Mouse (Mus musculus) cerebellum, adult 9-10 months (tissue): ENCODE data around the gene Dctn3.
"Not testable (repeated sequence)": the region's sequence is repeated elsewhere in the genome, so short reads cannot be mapped to it uniquely, and the experiment has no call there.

Experiments
- DNase-seq: peaks from one replicate; pipeline ENCODE4 v3.0.0; 2022

Gene Dctn3

GRCm38 (mm10) chr4:41696930-41697841 is 25.8 kb downstream of the Dctn3 start, which contains the start of gene Cntfr:
TSS of gene Cntfr (minus strand) at chr4:41697089.
- peak; percentile 90 for DNase-seq

- DNase-seq: not testable (repeated sequence)
Observed at GRCm38 (mm10) chr4:41696452-41696851, 26.5 kb downstream of the Dctn3 start.

- not testable (repeated sequence) for DNase-seq
Observed at GRCm38 (mm10) chr4:41695800-41696199, 27.2 kb downstream of the Dctn3 start.

- not testable (repeated sequence) for DNase-seq
Observed at GRCm38 (mm10) chr4:41693511-41693910, 29.5 kb downstream of the Dctn3 start.

GRCm38 (mm10) chr4:41690014-41690413 is 33.0 kb downstream of the Dctn3 start:
- DNase-seq: not testable (repeated sequence)

- not testable (repeated sequence) for DNase-seq
Observed at GRCm38 (mm10) chr4:41688562-41688961, 34.4 kb downstream of the Dctn3 start.

GRCm38 (mm10) chr4:41685882-41686492 is 37.0 kb downstream of the Dctn3 start:
- DNase-seq: not testable (repeated sequence)

GRCm38 (mm10) chr4:41684931-41685453 is 38.0 kb downstream of the Dctn3 start:
- not testable (repeated sequence) for DNase-seq

GRCm38 (mm10) chr4:41684131-41684930 is 38.6 kb downstream of the Dctn3 start:
- DNase-seq: not testable (repeated sequence)

- not testable (repeated sequence) for DNase-seq
Observed at GRCm38 (mm10) chr4:41683303-41683702, 39.7 kb downstream of the Dctn3 start.

GRCm38 (mm10) chr4:41682789-41683188 is 40.2 kb downstream of the Dctn3 start:
- DNase-seq: peak; percentile 63

- DNase-seq: no peak
Observed at GRCm38 (mm10) chr4:41681947-41682346, 41.0 kb downstream of the Dctn3 start.

- DNase-seq: peak; percentile 74
Observed at GRCm38 (mm10) chr4:41681176-41681575, 41.8 kb downstream of the Dctn3 start.

- DNase-seq: no peak
Observed at GRCm38 (mm10) chr4:41679291-41679690, 43.7 kb downstream of the Dctn3 start.

- no peak for DNase-seq
Observed at GRCm38 (mm10) chr4:41678863-41679262, 44.1 kb downstream of the Dctn3 start.

- peak; percentile 88 for DNase-seq
Observed at GRCm38 (mm10) chr4:41677006-41677629, 45.9 kb downstream of the Dctn3 start.

- DNase-seq: peak; percentile 76
Observed at GRCm38 (mm10) chr4:41676248-41677005, 46.5 kb downstream of the Dctn3 start.

- DNase-seq: peak; percentile 64
Observed at GRCm38 (mm10) chr4:41673186-41673585, 49.8 kb downstream of the Dctn3 start.

- no peak for DNase-seq
Observed at GRCm38 (mm10) chr4:41672522-41672963, 50.4 kb downstream of the Dctn3 start.

GRCm38 (mm10) chr4:41671963-41672480 is 50.9 kb downstream of the Dctn3 start:
- no peak for DNase-seq

GRCm38 (mm10) chr4:41671500-41671899 is 51.5 kb downstream of the Dctn3 start:
- no peak for DNase-seq
